Mouse (Mus musculus): Measurements from ENCODE around the gene Dyrk2.

- TF ChIP-seq POLR2A (IDR thresholded peaks at IDR 0.05; ENCODE audit: borderline replicate concordance, low read depth, low read length) (no peak), CTCF (IDR thresholded peaks at IDR 0.05; ENCODE audit: low read depth, low read length) (no peak)
Measured at GRCm38 (mm10) chr10:118868601-118869590, 1.1 kb downstream of the Dyrk2 start.
